Mouse (Mus musculus): Measurements from ENCODE around the gene Herc6. TPM values are rescaled to one million over a fixed set of nuclear protein-coding genes. Genes with fewer than 3 reads are reported as not detected.

Herc6 gene
- polyA plus RNA-seq, 1 experiment from 2014 or later = 3.9 TPM

- no peaks in the 10 kb centered on the region for H3K9me3 ChIP-seq (ENCODE audit: control insufficient read depth)
- no peaks in the 10 kb centered on the region for H3K27me3 ChIP-seq (replicated peaks; ENCODE audit: control insufficient read depth, insufficient read depth, low read length)
- WGBS = under 1% methylated on average over 31 of the region's 31 CpGs
- no peaks in the 10 kb centered on the region for H3K4me1 ChIP-seq (replicated peaks; ENCODE audit: control insufficient read depth, insufficient read depth, low read length)
- H3K27ac ChIP-seq (ENCODE audit: low read depth, low read length) = peak overlapping the region; percentile 74
- peak overlapping the region; percentile 59 for H3K9ac ChIP-seq (ENCODE audit: low read depth, low read length)
- ATAC-seq = peak; percentile 14
- no peak for TF ChIP-seq CTCF (IDR thresholded peaks at IDR 0.05; ENCODE audit: low read depth)
- peak overlapping the region; percentile 78 for H3K4me3 ChIP-seq (ENCODE audit: low read depth, low read length)
- H3K36me3 ChIP-seq (ENCODE audit: control insufficient read depth, insufficient read depth) = no peaks in the 10 kb centered on the region
- peak overlapping the region; percentile 85 for H3K4me2 ChIP-seq (replicated peaks; ENCODE audit: low read depth)
Measured at GRCm38 (mm10) chr6:57534611-57535286, 46.1 kb upstream of the Herc6 start.

GRCm38 (mm10) chr6:57535386-57535936 is 45.3 kb upstream of the Herc6 start, which contains the start of gene Ppm1k:
Gene Ppm1k (minus strand): TSS chr6:57535468.
- peak; percentile 100 for ATAC-seq
- H3K36me3 ChIP-seq (ENCODE audit: control insufficient read depth, insufficient read depth) = no peaks in the 10 kb centered on the region

GRCm38 (mm10) chr6:57535971-57536669 is 44.7 kb upstream of the Herc6 start:
- Histone ChIP-seq H3K9ac (ENCODE audit: low read depth, low read length) (no peak overlapping the region), H3K4me1 (replicated peaks; ENCODE audit: control insufficient read depth, insufficient read depth, low read length) (no peaks in the 10 kb centered on the region), H3K9me3 (ENCODE audit: control insufficient read depth) (no peaks in the 10 kb centered on the region), H3K4me3 (ENCODE audit: low read depth, low read length) (peak overlapping the region; percentile 78), H3K4me2 (replicated peaks; ENCODE audit: low read depth) (peak overlapping the region; percentile 85), H3K27ac (ENCODE audit: low read depth, low read length) (peak overlapping the region; percentile 61; the same call in 1 of the 2 replicates), H3K27me3 (replicated peaks; ENCODE audit: control insufficient read depth, insufficient read depth, low read length) (no peaks in the 10 kb centered on the region), H3K36me3 (ENCODE audit: control insufficient read depth, insufficient read depth) (no peaks in the 10 kb centered on the region)
- 0 out of 2 replicates have a peak, but pooled peaks have one; percentile 27 for ATAC-seq
- 26% methylated on average over 14 of the region's 14 CpGs for WGBS
- TF ChIP-seq CTCF (IDR thresholded peaks at IDR 0.05; ENCODE audit: low read depth) = no peak

More at GRCm38 (mm10) chr6:57535386-57535936, 45.3 kb upstream of the Herc6 start, which contains the start of gene Ppm1k:
- Histone ChIP-seq H3K4me3 (ENCODE audit: low read depth, low read length) (peak within 1 kb of the TSS; percentile 78), H3K4me2 (replicated peaks; ENCODE audit: low read depth) (peak within 1 kb of the TSS; percentile 85), H3K27ac (ENCODE audit: low read depth, low read length) (peak within 1 kb of the TSS; percentile 74), H3K9me3 (ENCODE audit: control insufficient read depth) (no peaks in the 10 kb centered on the region), H3K4me1 (replicated peaks; ENCODE audit: control insufficient read depth, insufficient read depth, low read length) (no peaks in the 10 kb centered on the region), H3K9ac (ENCODE audit: low read depth, low read length) (peak within 1 kb of the TSS; percentile 59), H3K27me3 (replicated peaks; ENCODE audit: control insufficient read depth, insufficient read depth, low read length) (no peaks in the 10 kb centered on the region)
- no peak for TF ChIP-seq CTCF (IDR thresholded peaks at IDR 0.05; ENCODE audit: low read depth)
- WGBS = under 1% methylated on average over 24 of the region's 24 CpGs

GRCm38 (mm10) chr6:57537887-57538286 is 42.9 kb upstream of the Herc6 start:
- no peak overlapping the region for H3K4me3 ChIP-seq (ENCODE audit: low read depth, low read length)
- no peak overlapping the region for H3K27ac ChIP-seq (ENCODE audit: low read depth, low read length)
- no peak for TF ChIP-seq CTCF (IDR thresholded peaks at IDR 0.05; ENCODE audit: low read depth)
- no peaks in the 10 kb centered on the region for H3K36me3 ChIP-seq (ENCODE audit: control insufficient read depth, insufficient read depth)
- no peak for ATAC-seq
- H3K27me3 ChIP-seq (replicated peaks; ENCODE audit: control insufficient read depth, insufficient read depth, low read length) = no peaks in the 10 kb centered on the region
- no peak overlapping the region for H3K9ac ChIP-seq (ENCODE audit: low read depth, low read length)
- no peaks in the 10 kb centered on the region for H3K4me1 ChIP-seq (replicated peaks; ENCODE audit: control insufficient read depth, insufficient read depth, low read length)
- H3K9me3 ChIP-seq (ENCODE audit: control insufficient read depth) = no peaks in the 10 kb centered on the region
- H3K4me2 ChIP-seq (replicated peaks; ENCODE audit: low read depth) = no peak overlapping the region
- 83% methylated on average over 5 of the region's 5 CpGs for WGBS

GRCm38 (mm10) chr6:57540950-57541498 is 39.8 kb upstream of the Herc6 start:
- ATAC-seq = no peak
- H3K27me3 ChIP-seq (replicated peaks; ENCODE audit: control insufficient read depth, insufficient read depth, low read length) = no peaks in the 10 kb centered on the region
- no peaks in the 10 kb centered on the region for H3K36me3 ChIP-seq (ENCODE audit: control insufficient read depth, insufficient read depth)
- H3K9ac ChIP-seq (ENCODE audit: low read depth, low read length) = no peak overlapping the region
- no peak overlapping the region for H3K4me3 ChIP-seq (ENCODE audit: low read depth, low read length)
- no peak overlapping the region for H3K4me2 ChIP-seq (replicated peaks; ENCODE audit: low read depth)
- H3K9me3 ChIP-seq (ENCODE audit: control insufficient read depth) = no peaks in the 10 kb centered on the region
- WGBS = 61% methylated on average over 5 of the region's 5 CpGs
- H3K4me1 ChIP-seq (replicated peaks; ENCODE audit: control insufficient read depth, insufficient read depth, low read length) = no peaks in the 10 kb centered on the region
- TF ChIP-seq CTCF (IDR thresholded peaks at IDR 0.05; ENCODE audit: low read depth) = no peak
- H3K27ac ChIP-seq (ENCODE audit: low read depth, low read length) = no peak overlapping the region
